Mouse (Mus musculus) hindbrain, embryonic 16.5 days (tissue): ENCODE measurements at regions not wholly inside any gene's neighbourhood (a gene's known extent, or its start where the extent isn't known, plus 50 kb on each side); places are given as distances from the start of the nearest gene placed in this dataset.
A peak's percentile ranks its signal among the peaks of the same experiment; 100 is the strongest.
"Not testable (repeated sequence)": the region's sequence is repeated elsewhere in the genome, so short reads cannot be mapped to it uniquely, and the experiment has no call there.

ENCODE experiments used
- ATAC-seq: fragments of 200-750 bp; cut with Nextera tagmentation; 2 replicates; pipeline ENCODE4 v1.8.0; 2017; ENCODE audit warnings: moderate TSS enrichment, moderate library complexity
- H3K27ac ChIP-seq: fragments of 300-500 bp; sonication (generic); 2 replicates; pipeline ENCODE4 v1.5.1; 2014; ENCODE audit warnings: low read depth, mild to moderate bottlenecking, control low read depth, low read length, moderate library complexity
- H3K27me3 ChIP-seq: fragments of 300-500 bp; sonication (generic); replicated peaks from 2 replicates; pipeline ENCODE4 v1.6.1; 2014; ENCODE audit warnings: low read length; ENCODE audit not compliant: control insufficient read depth, insufficient read depth
- H3K36me3 ChIP-seq: fragments of 300-500 bp; sonication (generic); 2 replicates; pipeline ENCODE4 v1.6.1; 2014; ENCODE audit warnings: mild to moderate bottlenecking, low read length, moderate library complexity, mixed read lengths; ENCODE audit not compliant: control insufficient read depth, insufficient read depth
- H3K4me1 ChIP-seq: fragments of 300-500 bp; sonication (generic); 2 replicates; pipeline ENCODE4 v1.6.1; 2014; ENCODE audit warnings: low read depth, low read length; ENCODE audit not compliant: control insufficient read depth, insufficient read depth
- H3K4me2 ChIP-seq: fragments of 300-500 bp; sonication (generic); 2 replicates; pipeline ENCODE4 v1.6.1; 2014; ENCODE audit warnings: mild to moderate bottlenecking, low read length, control low read depth, moderate library complexity
- H3K4me3 ChIP-seq: fragments of 300-500 bp; sonication (generic); 2 replicates; pipeline ENCODE4 v1.5.1; 2014; ENCODE audit warnings: mild to moderate bottlenecking, low read length, control low read depth, moderate library complexity
- H3K9ac ChIP-seq: fragments of 300-500 bp; sonication (generic); 2 replicates; pipeline ENCODE4 v1.6.1; 2014; ENCODE audit warnings: low read depth, mild to moderate bottlenecking, control low read depth, low read length, moderate library complexity
- H3K9me3 ChIP-seq: fragments of 300-500 bp; sonication (generic); 2 replicates; pipeline ENCODE4 v1.6.1; 2014; ENCODE audit warnings: mild to moderate bottlenecking, low read length, moderate library complexity; ENCODE audit not compliant: control insufficient read depth
- WGBS: fragments of 180-500 bp; shearing (Covaris S2); extraction: QIAGEN DNeasy Blood & Tissue Kit; methylation state at CpG from one replicate; pipeline ENCODE4 v1.1.7; 2014; 5-methylcytosine and 5-hydroxymethylcytosine counted together

- not testable (repeated sequence) for H3K27ac ChIP-seq, H3K4me2 ChIP-seq, H3K4me1 ChIP-seq, H3K9me3 ChIP-seq, H3K27me3 ChIP-seq, H3K9ac ChIP-seq, H3K4me3 ChIP-seq, ATAC-seq, H3K36me3 ChIP-seq
- 92% methylated on average over 11 of the region's 11 CpGs for WGBS
These were observed 125.7 kb upstream of the P2ry1 start for GRCm38 (mm10) chr3:60876858-60877257.

GRCm38 (mm10) chr3:60878880-60879279, 123.7 kb upstream of the P2ry1 start:
- Histone ChIP-seq H3K9me3 (no peaks in the 10 kb centered on the region), H3K4me3 (no peak overlapping the region), H3K4me2 (no peak overlapping the region), H3K27ac (no peak overlapping the region), H3K27me3 (no peaks in the 10 kb centered on the region), H3K9ac (no peak overlapping the region), H3K36me3 (no peaks in the 10 kb centered on the region), H3K4me1 (no peaks in the 10 kb centered on the region)
- no peak for ATAC-seq
- WGBS, result 85% methylated on average over 3 of the region's 3 CpGs

GRCm38 (mm10) chr3:60884027-60884426, 118.6 kb upstream of the P2ry1 start:
- no peaks in the 10 kb centered on the region for H3K36me3 ChIP-seq
- H3K27ac ChIP-seq, result no peak overlapping the region
- WGBS, result 56% methylated on average over 3 of the region's 3 CpGs
- no peaks in the 10 kb centered on the region for H3K9me3 ChIP-seq
- H3K4me1 ChIP-seq, result no peaks in the 10 kb centered on the region
- no peak overlapping the region for H3K4me2 ChIP-seq
- no peak overlapping the region for H3K4me3 ChIP-seq
- H3K9ac ChIP-seq, result no peak overlapping the region
- peak; percentile 61; the same call in 1 of the 2 replicates for ATAC-seq
- no peaks in the 10 kb centered on the region for H3K27me3 ChIP-seq

GRCm38 (mm10) chr3:60889191-60889861, 113.3 kb upstream of the P2ry1 start:
- no peak overlapping the region for H3K27ac ChIP-seq
- H3K4me2 ChIP-seq, result no peak overlapping the region
- 97% methylated on average over 4 of the region's 4 CpGs for WGBS
- no peaks in the 10 kb centered on the region for H3K9me3 ChIP-seq
- H3K4me1 ChIP-seq, result no peaks in the 10 kb centered on the region
- ATAC-seq, result no peak
- no peaks in the 10 kb centered on the region for H3K36me3 ChIP-seq
- H3K4me3 ChIP-seq, result no peak overlapping the region
- H3K9ac ChIP-seq, result no peak overlapping the region
- H3K27me3 ChIP-seq, result no peaks in the 10 kb centered on the region

- no peaks in the 10 kb centered on the region for H3K27me3 ChIP-seq
- no peaks in the 10 kb centered on the region for H3K9me3 ChIP-seq
- H3K9ac ChIP-seq, result no peak overlapping the region
- no peak overlapping the region for H3K27ac ChIP-seq
- H3K4me3 ChIP-seq, result no peak overlapping the region
- no peak for ATAC-seq
- H3K36me3 ChIP-seq, result no peaks in the 10 kb centered on the region
- H3K4me1 ChIP-seq, result no peaks in the 10 kb centered on the region
- 90% methylated on average over 5 of the region's 5 CpGs for WGBS
- H3K4me2 ChIP-seq, result no peak overlapping the region
These were observed 104.8 kb upstream of the P2ry1 start for GRCm38 (mm10) chr3:60897628-60898269.

GRCm38 (mm10) chr3:60898720-60899119, 103.9 kb upstream of the P2ry1 start:
- H3K27me3 ChIP-seq, result no peaks in the 10 kb centered on the region
- no peaks in the 10 kb centered on the region for H3K9me3 ChIP-seq
- no peak overlapping the region for H3K4me2 ChIP-seq
- H3K36me3 ChIP-seq, result no peaks in the 10 kb centered on the region
- 63% methylated on average over 1 of the region's 1 CpGs for WGBS
- H3K27ac ChIP-seq, result no peak overlapping the region
- H3K9ac ChIP-seq, result no peak overlapping the region
- no peak for ATAC-seq
- H3K4me1 ChIP-seq, result no peaks in the 10 kb centered on the region
- no peak overlapping the region for H3K4me3 ChIP-seq

- H3K27me3 ChIP-seq, result no peaks in the 10 kb centered on the region
- no peak overlapping the region for H3K27ac ChIP-seq
- no peaks in the 10 kb centered on the region for H3K9me3 ChIP-seq
- H3K9ac ChIP-seq, result no peak overlapping the region
- 77% methylated on average over 2 of the region's 2 CpGs for WGBS
- no peaks in the 10 kb centered on the region for H3K36me3 ChIP-seq
- ATAC-seq, result no peak
- H3K4me1 ChIP-seq, result no peaks in the 10 kb centered on the region
- H3K4me2 ChIP-seq, result no peak overlapping the region
- H3K4me3 ChIP-seq, result no peak overlapping the region
These were observed 101.0 kb upstream of the P2ry1 start for GRCm38 (mm10) chr3:60901571-60901970.

- no peak overlapping the region for H3K27ac ChIP-seq
- H3K4me2 ChIP-seq, result no peak overlapping the region
- no peaks in the 10 kb centered on the region for H3K27me3 ChIP-seq
- 16% methylated on average over 1 of the region's 1 CpGs for WGBS
- no peak for ATAC-seq
- H3K4me1 ChIP-seq, result no peaks in the 10 kb centered on the region
- no peaks in the 10 kb centered on the region for H3K36me3 ChIP-seq
- H3K9ac ChIP-seq, result no peak overlapping the region
- no peak overlapping the region for H3K4me3 ChIP-seq
- H3K9me3 ChIP-seq, result no peaks in the 10 kb centered on the region
These were observed 86.2 kb upstream of the P2ry1 start for GRCm38 (mm10) chr3:60916411-60916810.

- Histone ChIP-seq H3K9me3 (no peaks in the 10 kb centered on the region), H3K4me1 (no peaks in the 10 kb centered on the region), H3K36me3 (no peaks in the 10 kb centered on the region), H3K4me2 (no peak overlapping the region), H3K27me3 (no peaks in the 10 kb centered on the region), H3K27ac (no peak overlapping the region), H3K9ac (no peak overlapping the region), H3K4me3 (no peak overlapping the region)
- ATAC-seq, result no peak
- 54% methylated on average over 3 of the region's 3 CpGs for WGBS
These were observed 85.3 kb upstream of the P2ry1 start for GRCm38 (mm10) chr3:60917271-60917670.
